Comparison of ENCODE assay signal across 14 mouse cellular contexts in genomic region chr4:47601301-47602070, GRCm38 (mm10).
DNase-seq lines count a peak whose midpoint lies in the region.
"Had no signal": no experiment of that assay in that cellular context is flagged by ENCODE, and none has a peak within 500 bp of the region (broad histone marks: within the 10 kb centered on the region; RNA-seq: fewer than 3 reads in every experiment).

No protein-coding gene starts in this region.

- peak; percentile 62 for DNase-seq in gastrocnemius, adult 18-20 months (ENCODE audit: low spot score)
- no peak for DNase-seq in gastrocnemius, postnatal 4 days (ENCODE audit: low spot score in 2 of 2)
- peak; percentile 55 for DNase-seq in MN1 (ENCODE audit: low spot score)
- DNase-seq in gastrocnemius, postnatal 10 days: peak; percentile 39
- DNase-seq in urinary bladder, postnatal 10 days (ENCODE audit: low spot score): no peak
- DNase-seq in adipocyte (ENCODE audit: low spot score): no peak
- no peak for DNase-seq in frontal cortex, postnatal 14 days (ENCODE audit: low spot score in 2 of 2)
- DNase-seq: adrenal gland, adult 2 months; adrenal gland, postnatal 25 days; cerebellum, adult 11-12 months; cerebellum, adult 9-11 months; heart, adult 11 months; heart, postnatal 4 days; kidney, adult 9 months had no signal

Comparison
In these comparisons a context has a peak if more than half of its experiments do, and no peak if none do; other contexts are left out.
1. DNase-seq: peak in gastrocnemius, adult 18-20 months (single experiment), MN1 (single experiment) and gastrocnemius, postnatal 10 days (single experiment); none in gastrocnemius, postnatal 4 days (0 of 2), urinary bladder, postnatal 10 days (single experiment), adipocyte (single experiment) and frontal cortex, postnatal 14 days (0 of 2).